Mouse (Mus musculus) central nervous system, embryonic 18 days (tissue): ENCODE measurements around the gene Tas2r116. TPM values are rescaled to one million over a fixed set of nuclear protein-coding genes. Genes with fewer than 3 reads are reported as not detected.

Source experiments
- polyA plus RNA-seq: library from polyadenylated mRNA; depleted of rRNA; stranded (reverse); fragments of >200 nt; gene quantifications from 2 replicates; pipeline ENCODE4 v1.2.3, GENCODE M21; 2012; rRNA removed

The Tas2r116 gene
- not detected in 2 replicates for polyA plus RNA-seq

DNA sequence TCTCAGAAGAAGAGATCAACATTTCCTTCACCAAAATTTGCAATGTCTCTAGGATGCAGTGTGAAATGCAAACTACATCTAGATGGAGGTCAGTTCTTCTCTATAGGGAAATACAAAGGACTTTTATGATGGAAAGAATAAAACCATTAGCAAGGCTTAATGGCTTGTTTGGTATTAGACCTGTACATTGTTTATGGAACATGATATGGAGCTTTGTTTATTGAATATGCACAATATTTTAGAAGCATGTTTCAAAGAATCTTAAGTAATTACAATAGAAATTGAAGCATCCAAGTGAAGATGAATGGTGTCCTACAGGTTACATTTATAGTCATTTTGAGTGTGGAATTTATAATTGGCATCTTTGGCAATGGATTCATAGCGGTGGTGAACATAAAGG is at the start of gene Tas2r116:
TSS of gene Tas2r116 (plus strand) at position 301 of the 400 bp plus-strand sequence.

DNA sequence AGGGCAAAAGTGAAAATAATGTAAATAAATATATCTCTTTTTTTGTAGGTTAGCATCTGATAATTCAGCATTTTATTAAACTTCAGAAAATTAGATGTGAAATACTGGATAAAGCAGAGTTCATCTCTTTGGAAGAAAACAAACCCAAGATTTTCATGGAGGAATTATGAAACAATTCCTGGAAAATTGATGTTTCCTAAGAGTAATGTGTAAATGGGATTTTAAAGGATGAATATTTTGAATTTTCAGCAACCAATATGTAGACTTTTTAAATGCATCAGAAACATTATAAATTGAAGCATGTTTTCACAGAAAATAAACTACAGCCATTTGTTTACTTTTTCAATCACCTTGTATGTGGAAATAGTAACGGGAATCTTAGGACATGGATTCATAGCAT is 8.4 kb upstream of the Tas2r116 start, which contains the start of gene Tas2r123:
TSS of gene Tas2r123 (plus strand) at position 301 of the 400 bp plus-strand sequence.

DNA sequence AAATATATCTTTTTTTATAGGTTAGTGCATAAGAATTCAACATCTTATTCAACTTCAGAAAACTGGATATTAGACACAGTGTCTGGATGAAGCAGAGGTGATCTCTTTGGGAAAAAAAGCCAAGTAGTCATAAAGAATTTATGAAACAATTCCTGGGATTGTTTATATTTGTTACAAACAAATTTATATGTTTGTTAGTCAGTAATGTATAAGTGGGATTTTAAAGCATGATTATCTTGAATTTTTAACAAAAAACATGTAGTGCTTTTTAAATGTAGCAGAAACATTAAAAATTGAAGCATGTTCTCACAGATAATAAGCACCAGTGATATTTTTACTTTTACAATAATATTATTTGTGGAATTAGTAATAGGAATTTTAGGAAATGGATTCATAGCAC is 12.5 kb downstream of the Tas2r116 start, which contains the start of gene Tas2r110:
TSS of gene Tas2r110 (plus strand) at position 301 of the 400 bp plus-strand sequence.

DNA sequence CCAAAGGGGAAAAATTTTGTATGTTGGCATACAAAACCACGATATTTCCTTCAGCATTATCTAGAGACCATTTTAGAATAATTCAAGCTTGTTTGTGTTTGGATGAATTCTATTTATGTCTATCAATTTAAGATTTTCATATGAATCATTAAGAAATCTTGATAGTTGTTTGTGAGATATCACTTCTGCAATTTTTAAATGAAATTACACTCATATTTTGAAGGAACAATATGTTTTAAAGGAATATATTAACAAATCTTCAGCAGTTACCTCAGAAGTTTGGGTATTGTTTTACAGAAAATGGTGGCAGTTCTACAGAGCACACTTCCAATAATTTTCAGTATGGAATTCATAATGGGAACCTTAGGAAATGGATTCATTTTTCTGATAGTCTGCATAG is 37.5 kb downstream of the Tas2r116 start, which contains the start of gene Tas2r113:
TSS of gene Tas2r113 (plus strand) at position 301 of the 400 bp plus-strand sequence.

Other genes starting within 250 kb of the Tas2r116 start
- gene A630073D07Rik, start 203.9 kb upstream of the Tas2r116 start, polyA plus RNA-seq: not detected in 2 replicates
- not detected in 2 replicates for gene Tas2r120, start 198.5 kb upstream of the Tas2r116 start, polyA plus RNA-seq
- gene Tas2r121, start 154.4 kb upstream of the Tas2r116 start, polyA plus RNA-seq: not detected in 2 replicates
- gene Tas2r122, start 143.5 kb upstream of the Tas2r116 start, polyA plus RNA-seq: not detected in 2 replicates
- gene Tas2r115, start 117.4 kb upstream of the Tas2r116 start, polyA plus RNA-seq: not detected in 2 replicates
- gene Tas2r124, start 100.7 kb upstream of the Tas2r116 start, polyA plus RNA-seq: not detected in 2 replicates
- not detected in 2 replicates for gene Tas2r102, start 93.3 kb upstream of the Tas2r116 start, polyA plus RNA-seq
- not detected in 2 replicates for gene Tas2r136, start 77.3 kb upstream of the Tas2r116 start, polyA plus RNA-seq
- gene Tas2r117, start 52.6 kb upstream of the Tas2r116 start, polyA plus RNA-seq: not detected in 2 replicates
- not detected in 2 replicates for gene Tas2r123, start 8.3 kb upstream of the Tas2r116 start, polyA plus RNA-seq
- not detected in 2 replicates for gene Tas2r110, start 12.6 kb downstream of the Tas2r116 start, polyA plus RNA-seq
- not detected in 2 replicates for gene Tas2r113, start 37.6 kb downstream of the Tas2r116 start, polyA plus RNA-seq
- gene Tas2r125, start 54.2 kb downstream of the Tas2r116 start, polyA plus RNA-seq: not detected in 2 replicates
- gene Tas2r129, start 95.7 kb downstream of the Tas2r116 start, polyA plus RNA-seq: not detected in 2 replicates
- gene Tas2r131, start 102.5 kb downstream of the Tas2r116 start, polyA plus RNA-seq: not detected in 2 replicates
- gene Tas2r109, start 125.5 kb downstream of the Tas2r116 start, polyA plus RNA-seq: not detected in 2 replicates
- not detected in 2 replicates for gene Tas2r103, start 181.7 kb downstream of the Tas2r116 start, polyA plus RNA-seq
- not detected in 2 replicates for gene Tas2r140, start 200.4 kb downstream of the Tas2r116 start, polyA plus RNA-seq
- gene Smim10l1, start 249.5 kb downstream of the Tas2r116 start, polyA plus RNA-seq: 33.1 and 33.5 TPM in 2 replicates